Mouse (Mus musculus): ENCODE data around the gene Gpr141.

Gpr141 gene

GRCm38 (mm10) chr13:19730826-19731225 is 93.2 kb downstream of the Gpr141 start:
- DNase-seq (ENCODE audit: low spot score in 2 of 2) = no peak

- DNase-seq (ENCODE audit: low spot score in 2 of 2) = no peak
Observed at GRCm38 (mm10) chr13:19718954-19719353, 105.1 kb downstream of the Gpr141 start.

DNA sequence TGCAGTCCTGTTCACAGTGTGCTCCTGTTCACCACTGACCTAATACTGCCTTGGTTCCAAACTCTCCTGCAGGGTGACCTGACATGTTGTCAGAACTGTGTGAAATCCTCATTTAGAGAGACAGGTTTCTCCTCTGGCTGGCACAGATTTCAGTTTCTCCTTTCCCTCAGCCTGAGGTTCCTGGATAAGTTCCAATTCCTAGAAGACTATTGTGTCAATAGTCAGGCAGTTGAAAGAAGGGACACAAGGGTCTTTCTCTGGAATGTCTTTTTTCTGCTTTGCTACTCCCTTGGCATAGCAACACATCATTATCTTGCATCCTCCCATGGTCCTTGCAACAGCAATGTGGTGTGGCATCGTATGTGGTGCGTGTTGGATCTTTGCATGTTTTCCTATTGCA is 106.9 kb downstream of the Gpr141 start:
- no peak for DNase-seq (ENCODE audit: low spot score in 2 of 2)

GRCm38 (mm10) chr13:19703806-19704205 is 120.3 kb downstream of the Gpr141 start:
- no peak for DNase-seq (ENCODE audit: low spot score in 2 of 2)

- peak; percentile 42 to 72 for DNase-seq (ENCODE audit: low spot score in 2 of 2)
Observed at GRCm38 (mm10) chr13:19701443-19702078, 122.5 kb downstream of the Gpr141 start.

DNA sequence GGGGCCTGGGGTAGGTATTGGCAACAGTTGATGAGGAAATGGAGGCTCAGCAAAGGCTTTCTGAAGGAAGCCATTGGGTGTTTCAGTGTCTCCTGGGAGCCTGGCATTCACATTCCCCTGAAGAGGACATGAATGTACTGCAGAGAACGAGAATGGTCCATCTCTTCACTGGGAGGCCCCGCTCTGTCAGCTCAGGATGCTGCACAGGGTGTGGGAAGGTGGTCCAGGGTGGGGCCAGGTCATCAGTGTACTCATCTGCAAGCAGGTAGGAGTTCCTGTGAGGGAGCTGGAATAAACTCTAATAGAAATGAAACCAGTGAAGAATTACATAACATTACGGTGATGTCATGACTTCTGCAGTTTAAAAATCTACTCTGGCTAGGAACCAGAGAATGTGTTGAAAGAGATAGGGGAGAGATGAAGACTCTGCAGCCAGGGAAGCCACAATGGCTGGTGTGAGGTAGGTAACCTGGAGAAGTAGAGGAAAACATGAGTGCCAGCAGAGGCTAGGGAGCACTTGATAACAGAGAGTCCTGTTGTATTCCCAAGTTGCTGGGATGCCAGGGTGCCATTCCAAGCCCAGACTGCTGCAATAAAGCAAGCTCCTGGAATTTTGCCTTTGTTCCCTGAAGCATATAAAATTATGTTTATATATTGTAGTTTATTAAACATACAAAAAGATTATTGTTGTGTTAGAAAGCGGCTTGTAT is 123.2 kb downstream of the Gpr141 start:
- peak in 1 of 2 experiments; percentile 4 for DNase-seq (ENCODE audit: low spot score in 2 of 2)
